Mouse (Mus musculus) MEL (cell line): Measurements from ENCODE around the gene Csnk2b. TPM values are rescaled to one million over a fixed set of nuclear protein-coding genes. Genes with fewer than 3 reads are reported as not detected.

Experiments
- DNase-seq: peaks from one replicate; pipeline ENCODE4 v3.0.0; 2011; ENCODE audit warnings: low read depth, low spot score
- H3K27ac ChIP-seq: 2 replicates; pipeline ENCODE4 v1.5.1; 2012; ENCODE audit warnings: low read depth, mild to moderate bottlenecking, control low read depth, low read length, moderate library complexity; ENCODE audit not compliant: control insufficient read depth
- H3K27me3 ChIP-seq, 2 experiments: fragments of 150-350 bp in 1 of 2; sonication (generic) in 1 of 2; 2 replicates each; pipeline ENCODE4 v1.6.1; 2012; ENCODE audit warnings: low read length in 2 of 2, mild to moderate bottlenecking in 2 of 2, improper control_type of control experiment in 1 of 2, moderate library complexity in 1 of 2; ENCODE audit not compliant: insufficient read depth in 2 of 2, control insufficient read depth in 1 of 2
- H3K36me3 ChIP-seq, 2 experiments: 2 replicates each; pipeline ENCODE4 v1.6.1; 2012 to 2014; ENCODE audit warnings: low read length in 2 of 2, improper control_type of control experiment in 1 of 2, inconsistent platforms in 1 of 2, mild to moderate bottlenecking in 1 of 2; ENCODE audit not compliant: insufficient read depth in 2 of 2, control insufficient read depth in 1 of 2
- H3K4me1 ChIP-seq, 2 experiments: fragments of 150-350 bp in 1 of 2; sonication (generic) in 1 of 2; 2 replicates each; pipeline ENCODE4 v1.6.1; 2012; ENCODE audit warnings: low read length in 2 of 2, improper control_type of control experiment in 1 of 2, mild to moderate bottlenecking in 1 of 2; ENCODE audit not compliant: insufficient read depth in 2 of 2, control insufficient read depth in 1 of 2
- H3K4me3 ChIP-seq, 2 experiments: fragments of 150-350 bp in 1 of 2; sonication (generic) in 1 of 2; 2 replicates each; pipeline ENCODE4 v1.5.1; 2012; ENCODE audit warnings: low read depth in 2 of 2, low read length in 2 of 2, mild to moderate bottlenecking in 2 of 2, moderate library complexity in 2 of 2, control low read depth in 1 of 2, improper control_type of control experiment in 1 of 2; ENCODE audit not compliant: control insufficient read depth in 1 of 2, insufficient read depth in 1 of 2
- H3K79me2 ChIP-seq: 2 replicates; pipeline ENCODE4 v1.6.1; 2012; ENCODE audit warnings: mild to moderate bottlenecking, low read length, moderate library complexity; ENCODE audit not compliant: control insufficient read depth, poor library complexity, insufficient read depth
- H3K9ac ChIP-seq: 2 replicates; pipeline ENCODE4 v1.6.1; 2012; ENCODE audit warnings: low read depth, mild to moderate bottlenecking, control low read depth, low read length, moderate library complexity; ENCODE audit not compliant: control insufficient read depth, poor library complexity, severe bottlenecking
- H3K9me3 ChIP-seq: fragments of 150-350 bp; sonication (generic); replicated peaks from 2 replicates; pipeline ENCODE4 v1.6.1; 2012; ENCODE audit warnings: mild to moderate bottlenecking, low read length, improper control_type of control experiment, moderate library complexity; ENCODE audit not compliant: insufficient read depth
- CHD2 ChIP-seq: IDR thresholded peaks from 2 replicates; pipeline ENCODE4 v1.6.1; 2011; ENCODE audit warnings: low read length, improper control_type of control experiment
- CTCF ChIP-seq, 3 experiments: IDR thresholded peaks in 2 of 3; conservative IDR thresholded peaks in 1 of 3; 2 replicates each; pipeline ENCODE4 v1.5.1; 2011 to 2012; ENCODE audit warnings: low read length in 3 of 3, low read depth in 2 of 3, mild to moderate bottlenecking in 2 of 3, improper control_type of control experiment in 1 of 3, inconsistent platforms in 1 of 3, mixed read lengths in 1 of 3, moderate library complexity in 1 of 3; ENCODE audit not compliant: control insufficient read depth in 1 of 3, insufficient read depth in 1 of 3, poor library complexity in 1 of 3, severe bottlenecking in 1 of 3
- E2F4 ChIP-seq: IDR thresholded peaks from 2 replicates; pipeline ENCODE4 v1.6.1; 2011; ENCODE audit warnings: low read depth, low read length, improper control_type of control experiment, borderline replicate concordance
- EP300 ChIP-seq, 2 experiments: IDR thresholded peaks; 2 replicates each; pipeline ENCODE4 v1.6.1; 2011; ENCODE audit warnings: improper control_type of control experiment in 2 of 2, low read length in 2 of 2, low read depth in 1 of 2, mild to moderate bottlenecking in 1 of 2
- ETS1 ChIP-seq: IDR thresholded peaks from 2 replicates; pipeline ENCODE4 v1.6.1; 2012; ENCODE audit warnings: low read depth, mild to moderate bottlenecking, inconsistent platforms, low read length, improper control_type of control experiment, moderate library complexity
- GABPA ChIP-seq: IDR thresholded peaks from 2 replicates; pipeline ENCODE4 v1.6.1; 2012; ENCODE audit warnings: low read depth, mild to moderate bottlenecking, inconsistent platforms, low read length, improper control_type of control experiment, moderate library complexity
- GATA1 ChIP-seq: IDR thresholded peaks from 2 replicates; pipeline ENCODE4 v1.6.1; 2011; ENCODE audit warnings: low read depth, low read length, improper control_type of control experiment
- HCFC1 ChIP-seq: IDR thresholded peaks from 2 replicates; pipeline ENCODE4 v1.6.1; 2012; ENCODE audit warnings: low read depth, mild to moderate bottlenecking, inconsistent platforms, low read length, improper control_type of control experiment, moderate library complexity
- JUND ChIP-seq: IDR thresholded peaks from 2 replicates; pipeline ENCODE4 v1.6.1; 2011; ENCODE audit warnings: low read depth, mild to moderate bottlenecking, improper control_type of control experiment, low read length
- KAT2A ChIP-seq: conservative IDR thresholded peaks from 2 replicates; pipeline ENCODE4 v1.6.1; 2012; ENCODE audit warnings: low read depth, low read length, improper control_type of control experiment, inconsistent platforms
- MAFK ChIP-seq: IDR thresholded peaks from 2 replicates; pipeline ENCODE4 v1.6.1; 2011; ENCODE audit warnings: low read depth, mild to moderate bottlenecking, low read length, improper control_type of control experiment, borderline replicate concordance
- MEF2A ChIP-seq: IDR thresholded peaks from 2 replicates; pipeline ENCODE4 v1.6.1; 2014; ENCODE audit warnings: low read depth, mild to moderate bottlenecking, inconsistent platforms, low read length, improper control_type of control experiment; ENCODE audit not compliant: poor library complexity, insufficient replicate concordance, severe bottlenecking; ENCODE audit errors: extremely low read depth
- MYC ChIP-seq: IDR thresholded peaks from 2 replicates; pipeline ENCODE4 v1.6.1; 2011; ENCODE audit warnings: low read depth, mild to moderate bottlenecking, low read length, improper control_type of control experiment, moderate library complexity
- POLR2A ChIP-seq, 2 experiments: IDR thresholded peaks; 2 replicates each; pipeline ENCODE4 v1.6.1; 2011 to 2012; ENCODE audit warnings: low read length in 2 of 2, mild to moderate bottlenecking in 2 of 2, control low read depth in 1 of 2, improper control_type of control experiment in 1 of 2, low read depth in 1 of 2, moderate library complexity in 1 of 2; ENCODE audit not compliant: control insufficient read depth in 1 of 2, insufficient read depth in 1 of 2, poor library complexity in 1 of 2
- POLR2AphosphoS2 ChIP-seq: IDR thresholded peaks from 2 replicates; pipeline ENCODE4 v1.6.1; 2011; ENCODE audit warnings: low read length, improper control_type of control experiment
- POLR2AphosphoS5 ChIP-seq: IDR thresholded peaks from 2 replicates; pipeline ENCODE4 v1.6.1; 2012; ENCODE audit warnings: low read depth, borderline replicate concordance, mild to moderate bottlenecking, inconsistent platforms, low read length, moderate library complexity, mixed read lengths
- RAD21 ChIP-seq: IDR thresholded peaks from 2 replicates; pipeline ENCODE4 v1.6.1; 2011; ENCODE audit warnings: mild to moderate bottlenecking, low read depth, low read length, improper control_type of control experiment
- RCOR1 ChIP-seq: IDR thresholded peaks from 2 replicates; pipeline ENCODE4 v1.6.1; 2012; ENCODE audit warnings: low read depth, mild to moderate bottlenecking, inconsistent platforms, low read length, improper control_type of control experiment
- SIN3A ChIP-seq: IDR thresholded peaks from 2 replicates; pipeline ENCODE4 v1.6.1; 2012; ENCODE audit warnings: low read length, improper control_type of control experiment, inconsistent platforms
- SMC3 ChIP-seq: IDR thresholded peaks from 2 replicates; pipeline ENCODE4 v1.6.1; 2011; ENCODE audit warnings: low read depth, low read length, improper control_type of control experiment
- TBP ChIP-seq: IDR thresholded peaks from 2 replicates; pipeline ENCODE4 v1.8.0; 2011; ENCODE audit warnings: low read depth, low read length, improper control_type of control experiment
- TCF12 ChIP-seq: IDR thresholded peaks from 2 replicates; pipeline ENCODE4 v1.6.1; 2014; ENCODE audit warnings: low read depth, mild to moderate bottlenecking, inconsistent platforms, low read length, improper control_type of control experiment, moderate library complexity
- UBTF ChIP-seq: IDR thresholded peaks from 2 replicates; pipeline ENCODE4 v1.6.1; 2012; ENCODE audit warnings: low read depth, mild to moderate bottlenecking, inconsistent platforms, low read length, improper control_type of control experiment, moderate library complexity, borderline replicate concordance; ENCODE audit not compliant: insufficient read depth
- USF1 ChIP-seq: IDR thresholded peaks from 2 replicates; pipeline ENCODE4 v1.6.1; 2014; ENCODE audit warnings: low read depth, mild to moderate bottlenecking, inconsistent platforms, low read length, improper control_type of control experiment, moderate library complexity
- USF2 ChIP-seq, 2 experiments: IDR thresholded peaks; 2 replicates each; pipeline ENCODE4 v1.6.1; 2011 to 2012; ENCODE audit warnings: improper control_type of control experiment in 2 of 2, low read length in 2 of 2, borderline replicate concordance in 1 of 2, inconsistent platforms in 1 of 2, low read depth in 1 of 2, mild to moderate bottlenecking in 1 of 2; ENCODE audit not compliant: insufficient read depth in 1 of 2
- ZC3H11A ChIP-seq: IDR thresholded peaks from 2 replicates; pipeline ENCODE4 v1.6.1; 2012; ENCODE audit warnings: low read depth, mild to moderate bottlenecking, inconsistent platforms, low read length, improper control_type of control experiment
- ZKSCAN1 ChIP-seq: IDR thresholded peaks from 2 replicates; pipeline ENCODE4 v1.6.1; 2012; ENCODE audit warnings: low read depth, mild to moderate bottlenecking, inconsistent platforms, low read length, improper control_type of control experiment, moderate library complexity
- ZMIZ1 ChIP-seq: IDR thresholded peaks from 2 replicates; pipeline ENCODE4 v1.6.1; 2012; ENCODE audit warnings: low read depth, mild to moderate bottlenecking, inconsistent platforms, low read length, improper control_type of control experiment, moderate library complexity
- polyA plus RNA-seq, 2 experiments: library from polyadenylated mRNA; stranded (reverse) in 1 of 2; unstranded in 1 of 2; fragments of >175 nt in 1 of 2; fragments of >200 nt in 1 of 2; gene quantifications; 2 replicates each; pipeline versions ENCODE4 v1.2.1 to v1.2.4; 2012; ENCODE audit warnings: low replicate concordance in 2 of 2, low read depth in 1 of 2; ENCODE audit not compliant: insufficient read length in 2 of 2, insufficient read depth in 1 of 2, missing spikeins in 1 of 2
- total RNA-seq: library from RNA; depleted of rRNA; stranded (reverse); fragments of 300-350 nt; gene quantifications from 2 replicates; pipeline ENCODE4 v1.2.3, GENCODE M21; 2012

Gene Csnk2b
- total and polyA plus RNA-seq, 3 experiments = 222 to 607 TPM; not detected in 1

DNA sequence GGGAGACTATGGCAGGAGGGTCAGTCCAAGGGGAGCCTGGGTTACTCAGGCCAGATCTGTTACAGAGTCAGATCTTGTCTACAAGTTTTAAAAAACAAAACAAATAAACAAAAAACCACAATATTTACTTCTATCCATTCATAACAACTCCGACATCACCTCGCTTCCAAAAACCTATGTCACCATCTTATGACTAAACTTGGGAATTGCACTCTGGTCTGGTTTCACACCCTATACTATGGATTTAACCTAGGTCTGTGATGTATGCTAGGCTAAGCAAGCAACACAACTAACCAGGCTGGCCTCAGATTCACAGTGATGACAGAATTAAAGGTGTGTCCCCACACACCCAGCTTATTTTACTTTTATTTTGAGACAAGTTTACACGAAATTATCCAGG, 15.3 kb downstream of the Csnk2b start:
- Histone ChIP-seq H3K79me2 (no peaks in the 10 kb centered on the region), H3K36me3 (peaks cover 0 to 31% of the 10 kb centered on the region in 2 experiments; a peak in 2 of 4 replicates), H3K4me1 (peaks cover 22 to 36% of the 10 kb centered on the region in 2 experiments), H3K9ac (peak overlapping the region; percentile 64; the same call in 1 of the 2 replicates), H3K4me3 (no peak overlapping the region), H3K27me3 (no peaks in the 10 kb centered on the region), H3K9me3 (no peaks in the 10 kb centered on the region), H3K27ac (peak overlapping the region; percentile 96; the same call in 1 of the 2 replicates)
- DNase-seq = peak; percentile 37
- TF ChIP-seq SMC3 (peak; percentile 35; the same call in 1 of the 2 replicates), RAD21 (peak; percentile 51), SIN3A (no peak), POLR2AphosphoS2 (no peak), CTCF (IDR thresholded peaks at IDR 0.05 in 2 of 3, conservative IDR thresholded peaks at IDR 0.05 in 1 of 3; ENCODE audit: control insufficient read depth in 1 of 3, insufficient read depth in 1 of 3, low read depth in 2 of 3, low read length in 3 of 3, poor library complexity in 1 of 3, severe bottlenecking in 1 of 3) (peak in 1 of 3 experiments; percentile 51; a peak in 2 of 6 replicates), CHD2 (no peak), ZC3H11A (peak; percentile 30)

DNA sequence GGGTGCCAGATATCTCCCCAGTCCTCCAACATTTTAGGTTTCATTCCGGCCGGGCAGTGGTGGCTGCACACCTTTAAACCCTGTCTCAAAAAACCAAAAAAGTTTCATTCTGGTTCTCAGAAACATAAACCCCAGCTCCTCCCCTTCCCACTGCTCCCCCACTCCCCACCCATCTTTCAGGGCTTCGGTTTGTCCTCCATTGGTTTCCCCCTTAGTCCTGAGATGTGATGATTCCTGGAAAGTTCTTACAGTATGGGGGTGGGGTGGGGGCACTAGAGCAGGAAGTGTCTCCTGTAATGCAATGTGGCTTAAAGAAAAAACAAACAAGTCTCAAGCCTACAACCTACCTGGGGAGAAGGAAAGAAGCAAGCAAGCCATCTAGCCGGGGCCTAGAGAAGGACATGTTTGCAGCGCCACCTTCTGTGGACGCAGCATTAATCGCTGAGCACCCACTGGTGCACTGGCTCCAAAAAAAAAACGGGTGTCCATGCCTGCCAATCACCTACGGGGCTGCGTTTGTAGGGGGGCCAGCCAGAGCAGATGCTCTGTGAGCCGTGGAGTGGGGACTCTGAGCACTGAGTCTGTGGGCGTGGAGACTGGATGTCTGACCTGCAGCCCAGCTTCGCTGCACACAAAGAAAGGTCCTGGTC, 16.0 kb downstream of the Csnk2b start:
- Histone ChIP-seq H3K27me3 (no peaks in the 10 kb centered on the region), H3K27ac (peak overlapping the region; percentile 96), H3K36me3 (peaks cover 0 to 31% of the 10 kb centered on the region in 2 experiments; a peak in 2 of 4 replicates), H3K79me2 (no peaks in the 10 kb centered on the region), H3K9ac (peak overlapping the region; percentile 64), H3K9me3 (no peaks in the 10 kb centered on the region), H3K4me3 (peak overlapping the region; percentile 22), H3K4me1 (peaks cover 22 to 36% of the 10 kb centered on the region in 2 experiments)
- peak; percentile 83 for DNase-seq
- TF ChIP-seq MAFK (no peak), POLR2AphosphoS5 (no peak), SMC3 (peak; percentile 87), KAT2A (no peak), EP300 (IDR thresholded peaks at IDR 0.05; ENCODE audit: low read depth in 1 of 2, low read length in 2 of 2) (no peak), HCFC1 (peak; percentile 52; the same call in 1 of the 2 replicates), MEF2A (no peak), CTCF (IDR thresholded peaks at IDR 0.05 in 2 of 3, conservative IDR thresholded peaks at IDR 0.05 in 1 of 3; ENCODE audit: control insufficient read depth in 1 of 3, insufficient read depth in 1 of 3, low read depth in 2 of 3, low read length in 3 of 3, poor library complexity in 1 of 3, severe bottlenecking in 1 of 3) (peak; percentile 56 to 92 (median 82)), RCOR1 (no peak), JUND (no peak), ETS1 (peak; percentile 32; the same call in 1 of the 2 replicates), POLR2AphosphoS2 (no peak), USF1 (no peak), SIN3A (peak; percentile 60; the same call in 1 of the 2 replicates), MYC (0 out of 2 replicates have a peak, but pooled peaks have one; percentile 33), ZKSCAN1 (no peak), POLR2A (IDR thresholded peaks at IDR 0.05; ENCODE audit: control insufficient read depth in 1 of 2, insufficient read depth in 1 of 2, low read depth in 1 of 2, low read length in 2 of 2, poor library complexity in 1 of 2) (peak in 1 of 2 experiments; percentile 40; a peak in 1 of 4 replicates), TBP (no peak), GABPA (no peak), CHD2 (no peak), GATA1 (no peak), E2F4 (no peak), TCF12 (peak; percentile 12; the same call in 1 of the 2 replicates), USF2 (IDR thresholded peaks at IDR 0.05; ENCODE audit: borderline replicate concordance in 1 of 2, insufficient read depth in 1 of 2, low read depth in 1 of 2, low read length in 2 of 2) (no peak), UBTF (no peak), ZMIZ1 (no peak)
